ENCODE assay signal across 8 mouse cellular contexts in genomic region chr13:111809466-111810228, GRCm38 (mm10). TPM values are rescaled to one million over a fixed set of nuclear protein-coding genes. Genes with fewer than 3 reads are reported as not detected.
DNase-seq lines count a peak whose midpoint lies in the region; ATAC-seq and TF ChIP-seq lines count a peak whose summit lies in the region.

No protein-coding gene starts in this region.

- peaks cover 9% of the 10 kb centered on the region for H3K4me1 ChIP-seq in lung, adult 2 months (ENCODE audit: control insufficient read depth, insufficient read depth, low read length)
- peaks cover 22% of the 10 kb centered on the region for H3K4me1 ChIP-seq in forebrain, embryonic 12.5 days
- peaks cover 25% of the 10 kb centered on the region for H3K4me1 ChIP-seq in hindbrain, embryonic 14.5 days (replicated peaks; ENCODE audit: control insufficient read depth, insufficient read depth, low read length)
- H3K4me1 ChIP-seq in midbrain, embryonic 12.5 days, result peaks cover 15% of the 10 kb centered on the region

- 4% methylated on average over 29 of the region's 29 CpGs for WGBS in lung, adult 2 months
- under 1% methylated on average over 29 of the region's 29 CpGs for WGBS in forebrain, embryonic 12.5 days
- WGBS in hindbrain, embryonic 14.5 days, result under 1% methylated on average over 29 of the region's 29 CpGs
- WGBS in midbrain, embryonic 12.5 days, result under 1% methylated on average over 29 of the region's 29 CpGs

- TF ChIP-seq POLR2A in lung, adult 2 months (IDR thresholded peaks at IDR 0.05; ENCODE audit: borderline replicate concordance, extremely low read depth, low read depth, low read length), result no peak

- no peaks in the 10 kb centered on the region for H3K9me3 ChIP-seq in forebrain, embryonic 12.5 days
- no peaks in the 10 kb centered on the region for H3K9me3 ChIP-seq in hindbrain, embryonic 14.5 days (ENCODE audit: control insufficient read depth, low read length)
- no peaks in the 10 kb centered on the region for H3K9me3 ChIP-seq in midbrain, embryonic 12.5 days

- no peaks in the 10 kb centered on the region for H3K36me3 ChIP-seq in forebrain, embryonic 12.5 days (replicated peaks)
- no peaks in the 10 kb centered on the region for H3K36me3 ChIP-seq in hindbrain, embryonic 14.5 days (replicated peaks; ENCODE audit: control insufficient read depth, insufficient read depth)
- no peaks in the 10 kb centered on the region for H3K36me3 ChIP-seq in midbrain, embryonic 12.5 days

- peak overlapping the region; percentile 98 for H3K27ac ChIP-seq in forebrain, embryonic 12.5 days
- H3K27ac ChIP-seq in hindbrain, embryonic 14.5 days, result peak overlapping the region; percentile 99
- peak overlapping the region; percentile 97 for H3K27ac ChIP-seq in midbrain, embryonic 12.5 days (replicated peaks)

- ATAC-seq in forebrain, embryonic 12.5 days (ENCODE audit: low FRiP score), result peak; percentile 60
- ATAC-seq in hindbrain, embryonic 14.5 days (ENCODE audit: low FRiP score), result peak; percentile 72
- peak; percentile 62 for ATAC-seq in midbrain, embryonic 12.5 days (ENCODE audit: low FRiP score, low read depth)

- H3K4me2 ChIP-seq in forebrain, embryonic 12.5 days, result peak overlapping the region; percentile 87
- H3K4me2 ChIP-seq in hindbrain, embryonic 14.5 days (replicated peaks), result peak overlapping the region; percentile 69
- peak overlapping the region; percentile 86 for H3K4me2 ChIP-seq in midbrain, embryonic 12.5 days (replicated peaks)

- peak; percentile 57 for DNase-seq in lung, adult 2 months
- no peak for DNase-seq in lung, postnatal 25 days (ENCODE audit: low spot score)
- peak; percentile 68 for DNase-seq in cerebellum, adult 11 months
- peak; percentile 64 for DNase-seq in hindbrain, embryonic 14.5 days (ENCODE audit: low spot score)
- DNase-seq in left cerebral cortex, postnatal 4 days, result peak; percentile 93
- peak; percentile 77 for DNase-seq in testis, postnatal 14 days (ENCODE audit: low spot score)

- peaks cover 9% of the 10 kb centered on the region for H3K27me3 ChIP-seq in forebrain, embryonic 12.5 days
- H3K27me3 ChIP-seq in hindbrain, embryonic 14.5 days (ENCODE audit: control insufficient read depth, insufficient read depth, low read length), result 0 out of 2 replicates have a peak, but pooled peaks cover 3% of the 10 kb centered on the region
- H3K27me3 ChIP-seq in midbrain, embryonic 12.5 days, result peaks cover 10% of the 10 kb centered on the region

- no peak for TF ChIP-seq CTCF in lung, adult 2 months (IDR thresholded peaks at IDR 0.05; ENCODE audit: insufficient read depth, low read length)

- intact Hi-C loops in left cerebral cortex, postnatal 4 days (cut with DNase I), result no loop called here

- H3K4me3 ChIP-seq in lung, adult 2 months (replicated peaks; ENCODE audit: extremely low read depth, low read depth, low read length), result peak overlapping the region; percentile 94
- peak overlapping the region; percentile 97 for H3K4me3 ChIP-seq in forebrain, embryonic 12.5 days (replicated peaks)
- peak overlapping the region; percentile 96 for H3K4me3 ChIP-seq in hindbrain, embryonic 14.5 days (replicated peaks; ENCODE audit: low read length)
- peak overlapping the region; percentile 98 for H3K4me3 ChIP-seq in midbrain, embryonic 12.5 days

- peak overlapping the region; percentile 72 for H3K9ac ChIP-seq in forebrain, embryonic 12.5 days
- peak overlapping the region; percentile 89 for H3K9ac ChIP-seq in hindbrain, embryonic 14.5 days
- H3K9ac ChIP-seq in midbrain, embryonic 12.5 days (replicated peaks), result peak overlapping the region; percentile 90

RNA-seq across cellular contexts. Expression of gene Map3k1, which starts 0.9 kb away (rescaled TPM):
- polyA plus RNA-seq in lung, adult 2 months (2012; rRNA removed), result 17.0 and 22.2 TPM in 2 replicates
- polyA plus RNA-seq in forebrain, embryonic 12.5 days (2016; fragmentation: Nextera tagmentation; extraction: Ambion mirVana), result 14.3 and 15.3 TPM in 2 replicates
- polyA plus RNA-seq in hindbrain, embryonic 14.5 days (2014; fragmentation: Nextera tagmentation; extraction: Ambion mirVana), result 14.0 and 14.7 TPM in 2 replicates
- 10 to 100 TPM; 19.1 to 21.3 TPM for total RNA-seq in left cerebral cortex, postnatal 4 days (2021)
- 14.0 and 14.1 TPM in 2 replicates for polyA plus RNA-seq in midbrain, embryonic 12.5 days (2016; fragmentation: Nextera tagmentation; extraction: Ambion mirVana)
